Mouse (Mus musculus): ENCODE measurements around the gene Blvra.
"Not testable (repeated sequence)": the region's sequence is repeated elsewhere in the genome, so short reads cannot be mapped to it uniquely, and the experiment has no call there.

Gene Blvra

GRCm38 (mm10) chr2:127070435-127070841, at the start of gene Blvra:
Gene Blvra, plus strand, starts transcription at chr2:127070665.
- peak; percentile 90 for DNase-seq

GRCm38 (mm10) chr2:127035006-127035605, 35.4 kb upstream of the Blvra start:
- DNase-seq, result no peak

- no peak for DNase-seq
These were observed 33.2 kb upstream of the Blvra start for GRCm38 (mm10) chr2:127037299-127037698.

GRCm38 (mm10) chr2:127061471-127061870, 9.0 kb upstream of the Blvra start:
- no peak for DNase-seq

GRCm38 (mm10) chr2:127068806-127069205, 1.7 kb upstream of the Blvra start:
- DNase-seq, result no peak

- no peak for DNase-seq
These were observed 557 bp upstream of the Blvra start for GRCm38 (mm10) chr2:127069781-127070434.

- DNase-seq, result no peak
These were observed 414 bp downstream of the Blvra start for GRCm38 (mm10) chr2:127070879-127071278.

GRCm38 (mm10) chr2:127074116-127074515, 3.7 kb downstream of the Blvra start:
- no peak for DNase-seq

- DNase-seq, result no peak
These were observed 7.1 kb downstream of the Blvra start for GRCm38 (mm10) chr2:127077611-127078010.

GRCm38 (mm10) chr2:127079066-127079465, 8.6 kb downstream of the Blvra start:
- not testable (repeated sequence) for DNase-seq

- DNase-seq, result peak; percentile 49
These were observed 9.6 kb downstream of the Blvra start for GRCm38 (mm10) chr2:127079881-127080590.

GRCm38 (mm10) chr2:127080591-127081218, 10.2 kb downstream of the Blvra start:
- no peak for DNase-seq

GRCm38 (mm10) chr2:127086235-127086634, 15.8 kb downstream of the Blvra start:
- DNase-seq, result no peak

- not testable (repeated sequence) for DNase-seq
These were observed 19.7 kb downstream of the Blvra start for GRCm38 (mm10) chr2:127090151-127090550.

- no peak for DNase-seq
These were observed 21.5 kb downstream of the Blvra start for GRCm38 (mm10) chr2:127092000-127092399.

- no peak for DNase-seq
These were observed 38.5 kb downstream of the Blvra start for GRCm38 (mm10) chr2:127108986-127109385.

GRCm38 (mm10) chr2:127121591-127122235, 51.2 kb downstream of the Blvra start:
- peak; percentile 26 for DNase-seq

- no peak for DNase-seq
These were observed 58.5 kb downstream of the Blvra start for GRCm38 (mm10) chr2:127128926-127129325.

- no peak for DNase-seq
These were observed 60.9 kb downstream of the Blvra start for GRCm38 (mm10) chr2:127131353-127131752.

GRCm38 (mm10) chr2:127133621-127134461, 63.4 kb downstream of the Blvra start, which contains the start of gene Ncaph:
Gene Ncaph, minus strand, starts transcription at chr2:127133954.
- DNase-seq, result peak; percentile 95

GRCm38 (mm10) chr2:127135255-127135654, 64.8 kb downstream of the Blvra start:
- DNase-seq, result not testable (repeated sequence)

GRCm38 (mm10) chr2:127136979-127137378, 66.5 kb downstream of the Blvra start:
- peak; percentile 25 for DNase-seq
